Mouse (Mus musculus): ENCODE results near the gene Gnao1. TPM values are rescaled to one million over a fixed set of nuclear protein-coding genes. Genes with fewer than 3 reads are reported as not detected.

The Gnao1 gene
- total RNA-seq, 2 experiments from 2014 or later: not detected

DNA sequence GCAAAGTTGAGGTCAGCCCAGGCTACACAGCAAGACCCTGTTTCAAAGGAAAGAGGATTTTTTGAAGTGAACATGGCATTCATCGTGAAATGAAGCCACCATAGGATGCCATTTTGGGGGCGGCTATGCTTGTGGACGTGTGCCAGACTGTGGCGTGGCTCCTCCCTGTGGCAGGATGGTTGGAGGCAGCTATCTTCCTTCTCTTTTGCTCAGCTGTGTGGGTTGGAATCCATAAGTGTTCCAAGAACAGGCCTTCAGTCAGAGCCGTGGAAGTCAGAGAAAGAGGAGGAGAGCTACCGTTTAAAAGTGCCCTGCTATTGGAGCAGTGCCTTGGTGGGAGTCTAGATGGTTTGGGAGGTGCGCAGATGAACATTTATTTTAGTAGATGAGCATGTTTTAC lies 74.5 kb downstream of the Gnao1 start:
- ATAC-seq (replicated peaks; ENCODE audit: low FRiP score, low TSS enrichment, poor library complexity, severe bottlenecking): no peak

GRCm38 (mm10) chr8:93886181-93886580 lies 76.4 kb downstream of the Gnao1 start:
- no peak for ATAC-seq (replicated peaks; ENCODE audit: low FRiP score, low TSS enrichment, poor library complexity, severe bottlenecking)

DNA sequence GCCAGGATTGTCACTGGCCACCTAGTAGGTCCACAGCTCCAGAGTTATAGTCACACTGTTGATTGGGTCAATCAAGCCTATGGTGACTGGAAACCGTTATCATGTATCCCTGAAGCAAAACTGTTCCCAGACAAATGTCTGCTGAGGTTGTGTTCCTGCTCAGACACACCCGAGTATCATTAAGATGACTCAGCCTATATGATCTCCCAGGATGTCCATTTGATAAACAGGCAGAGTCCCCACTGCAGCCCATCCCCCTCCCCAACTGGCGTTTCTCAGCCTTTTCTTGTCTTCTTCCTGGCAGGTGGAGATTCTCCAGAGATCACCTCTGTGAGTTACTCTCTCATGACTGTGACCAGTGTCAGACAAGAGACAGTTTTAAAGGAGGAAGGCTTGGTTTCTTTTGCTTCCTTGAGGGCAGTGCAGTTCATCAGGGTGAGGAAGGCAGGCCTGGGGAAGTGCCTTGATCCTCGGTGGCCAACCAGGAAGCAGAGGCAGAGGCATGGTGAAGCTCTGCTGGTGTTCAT lies 78.4 kb downstream of the Gnao1 start:
- ATAC-seq (replicated peaks; ENCODE audit: low FRiP score, low TSS enrichment, poor library complexity, severe bottlenecking): no peak

DNA sequence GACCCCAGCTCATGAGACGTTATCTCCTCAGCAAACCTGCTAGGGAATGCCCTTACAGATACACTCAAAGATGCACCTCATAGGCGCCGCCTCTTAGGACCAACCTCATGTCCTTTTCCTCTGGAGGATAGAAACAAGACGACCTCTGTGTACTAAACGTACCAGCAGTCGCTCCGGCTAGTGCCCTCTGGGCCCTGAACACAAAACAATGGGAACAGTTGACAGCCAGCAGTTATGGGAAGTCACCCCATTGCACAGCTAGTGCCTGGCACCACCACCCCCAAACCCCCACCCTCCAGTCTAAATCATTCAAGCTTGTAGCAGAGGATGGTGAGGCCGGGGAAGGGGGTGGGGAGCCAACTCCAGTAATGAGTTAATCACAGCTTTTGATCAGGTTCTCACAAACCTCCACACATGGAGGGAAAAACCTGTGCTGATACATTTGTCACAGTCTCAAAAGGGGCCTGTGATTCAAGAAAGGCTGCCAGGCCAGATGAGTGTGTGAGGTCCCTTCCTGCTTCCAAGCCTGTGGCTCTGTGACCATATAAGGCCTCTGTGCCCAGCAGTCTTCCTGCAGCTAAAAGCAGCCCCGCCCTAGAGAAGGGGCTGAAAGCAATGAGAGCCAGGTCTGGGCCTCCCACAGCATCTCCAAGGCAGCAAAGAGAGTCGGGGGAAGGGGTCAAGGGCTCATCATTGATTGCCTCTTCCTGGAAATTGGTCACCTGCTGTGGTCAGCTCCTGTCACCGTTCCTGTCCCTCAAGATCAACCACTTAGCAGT lies 79.1 kb downstream of the Gnao1 start:
- no peak for ATAC-seq (replicated peaks; ENCODE audit: low FRiP score, low TSS enrichment, poor library complexity, severe bottlenecking)

DNA sequence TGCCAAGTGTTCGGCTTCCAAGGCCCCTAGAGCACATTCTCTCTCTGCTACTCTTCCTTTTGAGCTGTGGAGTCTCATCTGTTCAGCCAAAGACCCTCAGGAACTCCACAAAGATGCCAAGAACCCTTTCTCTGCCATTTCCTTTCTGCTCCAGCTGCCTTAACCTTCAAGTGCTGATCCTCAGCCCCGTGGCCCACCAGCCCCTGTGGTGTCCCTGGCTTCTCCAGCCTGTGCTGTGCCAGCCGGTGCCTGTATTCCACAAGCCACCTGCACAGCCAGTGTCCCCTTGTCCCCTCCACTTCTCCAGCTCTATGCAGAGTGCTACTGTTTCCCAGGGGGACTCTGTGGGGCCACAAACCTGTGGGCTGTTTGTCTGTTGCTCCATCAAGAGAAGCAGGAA lies 83.8 kb downstream of the Gnao1 start:
- no peak for ATAC-seq (replicated peaks; ENCODE audit: low FRiP score, low TSS enrichment, poor library complexity, severe bottlenecking)

- ATAC-seq (replicated peaks; ENCODE audit: low FRiP score, low TSS enrichment, poor library complexity, severe bottlenecking): no peak
Observed at GRCm38 (mm10) chr8:93896841-93897551, 87.2 kb downstream of the Gnao1 start.

DNA sequence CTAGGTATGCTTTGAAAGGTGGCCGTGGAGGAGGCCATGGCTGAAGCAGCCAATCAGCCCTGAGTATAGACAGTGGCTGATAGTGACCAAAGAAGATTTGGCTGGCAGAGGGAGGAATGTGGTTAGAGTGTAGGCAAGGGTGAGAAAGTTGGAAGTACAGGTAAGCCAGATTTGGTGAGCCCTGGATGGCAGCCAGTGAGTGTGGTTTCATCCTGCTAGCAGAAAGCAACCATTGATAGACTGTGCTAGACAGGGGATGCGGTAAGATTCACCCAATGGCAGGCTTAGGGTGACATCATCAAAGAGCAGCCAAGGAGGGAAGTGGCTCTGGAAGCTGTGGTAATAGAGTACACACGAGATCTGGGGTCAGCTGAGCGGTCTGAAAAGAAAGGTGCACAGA lies 88.8 kb downstream of the Gnao1 start:
- no peak for ATAC-seq (replicated peaks; ENCODE audit: low FRiP score, low TSS enrichment, poor library complexity, severe bottlenecking)

DNA sequence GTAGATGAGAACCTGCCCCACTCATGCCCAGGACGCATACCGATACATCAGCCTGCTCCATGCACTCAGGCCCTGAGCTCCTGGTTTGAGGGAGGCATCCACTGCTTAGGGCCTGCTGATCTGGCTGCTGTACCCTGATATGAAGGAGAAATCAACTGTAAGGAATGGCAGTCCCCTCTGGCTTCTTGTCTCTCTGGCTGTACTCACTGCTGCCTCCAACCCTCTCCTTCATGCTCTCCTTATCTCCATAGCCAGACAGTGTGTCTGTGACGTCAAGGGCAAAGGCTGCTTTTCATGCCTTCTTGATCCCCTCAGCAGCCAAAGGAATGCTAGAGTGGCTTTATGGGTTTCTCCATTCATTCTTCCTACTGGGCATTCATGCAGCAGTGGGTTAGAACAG lies 92.3 kb downstream of the Gnao1 start:
- peak; percentile 54 for ATAC-seq (replicated peaks; ENCODE audit: low FRiP score, low TSS enrichment, poor library complexity, severe bottlenecking)

DNA sequence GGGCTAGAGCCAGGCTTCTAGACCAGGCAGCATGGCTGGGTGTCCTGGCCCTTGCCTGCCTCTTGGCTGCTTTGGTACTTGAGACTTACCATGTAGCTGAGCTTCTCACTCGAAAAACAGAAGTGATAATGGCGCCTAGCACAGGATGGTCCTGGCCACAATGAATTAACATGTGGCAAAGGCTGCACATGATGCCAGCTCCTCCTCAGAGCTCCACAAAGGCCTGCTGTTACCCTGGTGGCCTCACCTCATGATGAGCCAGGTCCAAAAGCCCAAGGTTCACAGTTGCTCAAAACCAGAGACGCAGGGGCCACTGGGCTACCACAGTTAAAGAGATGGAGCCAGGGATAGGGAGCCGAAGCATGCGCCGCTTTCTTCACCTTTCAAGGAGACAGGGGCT lies 97.2 kb downstream of the Gnao1 start:
- no peak for ATAC-seq (replicated peaks; ENCODE audit: low FRiP score, low TSS enrichment, poor library complexity, severe bottlenecking)

GRCm38 (mm10) chr8:93907987-93908441 lies 98.2 kb downstream of the Gnao1 start:
- ATAC-seq (replicated peaks; ENCODE audit: low FRiP score, low TSS enrichment, poor library complexity, severe bottlenecking): no peak

DNA sequence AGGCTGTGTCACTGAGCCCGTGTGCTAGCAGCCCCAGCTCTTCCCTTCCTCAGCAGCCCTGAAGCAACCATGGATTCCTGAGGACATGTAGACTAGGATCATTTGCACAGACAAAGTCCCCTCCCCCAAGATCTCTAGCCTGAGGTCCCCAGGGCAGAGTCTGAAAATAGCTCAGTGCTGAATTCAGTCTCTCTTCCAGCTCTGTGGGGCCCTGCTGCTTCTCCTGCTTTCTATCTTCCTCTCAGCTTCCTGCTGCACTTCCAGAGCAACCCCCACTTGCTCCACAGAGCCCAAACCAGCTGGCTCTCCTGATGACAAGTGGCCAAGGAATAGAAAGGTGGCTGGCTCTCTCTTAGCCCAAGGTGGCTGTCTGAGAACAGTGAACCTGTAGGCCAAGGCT lies 98.8 kb downstream of the Gnao1 start:
- ATAC-seq (replicated peaks; ENCODE audit: low FRiP score, low TSS enrichment, poor library complexity, severe bottlenecking): no peak

GRCm38 (mm10) chr8:93911715-93912555 lies 102.2 kb downstream of the Gnao1 start:
- ATAC-seq (replicated peaks; ENCODE audit: low FRiP score, low TSS enrichment, poor library complexity, severe bottlenecking): no peak

DNA sequence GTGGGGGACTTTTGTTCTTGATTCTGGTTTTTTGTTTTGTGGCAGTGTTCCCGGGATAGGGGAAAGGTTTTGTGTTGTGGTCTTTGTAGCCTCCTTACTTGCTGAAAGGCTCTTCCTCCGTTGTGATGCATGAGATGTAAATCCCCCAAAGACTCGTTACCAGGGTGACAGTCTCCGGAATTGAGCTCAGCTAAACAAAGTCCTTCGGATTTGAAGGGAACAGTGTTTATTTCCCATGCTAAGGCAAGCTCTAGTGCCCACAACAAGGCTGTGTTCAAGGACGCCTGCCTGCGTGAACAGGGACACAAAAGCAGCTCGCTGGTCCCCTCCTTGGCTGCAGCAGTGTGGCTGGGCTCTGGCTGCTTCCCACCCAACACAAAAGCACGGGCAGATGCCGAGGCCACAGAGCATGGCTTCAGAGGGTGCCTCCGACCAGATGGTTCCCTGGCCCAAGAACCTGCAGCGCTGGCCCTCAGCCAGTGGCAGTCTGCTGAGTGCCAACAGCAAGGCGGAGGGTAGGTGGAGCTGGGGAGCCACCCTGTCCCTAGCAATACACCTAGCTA lies 108.2 kb downstream of the Gnao1 start:
- no peak for ATAC-seq (replicated peaks; ENCODE audit: low FRiP score, low TSS enrichment, poor library complexity, severe bottlenecking)

GRCm38 (mm10) chr8:93918580-93918979 lies 108.8 kb downstream of the Gnao1 start:
- ATAC-seq (replicated peaks; ENCODE audit: low FRiP score, low TSS enrichment, poor library complexity, severe bottlenecking): no peak

GRCm38 (mm10) chr8:93919422-93919821 lies 109.7 kb downstream of the Gnao1 start:
- no peak for ATAC-seq (replicated peaks; ENCODE audit: low FRiP score, low TSS enrichment, poor library complexity, severe bottlenecking)

- ATAC-seq (replicated peaks; ENCODE audit: low FRiP score, low TSS enrichment, poor library complexity, severe bottlenecking): no peak
Observed at GRCm38 (mm10) chr8:93919916-93920589, 110.3 kb downstream of the Gnao1 start.

DNA sequence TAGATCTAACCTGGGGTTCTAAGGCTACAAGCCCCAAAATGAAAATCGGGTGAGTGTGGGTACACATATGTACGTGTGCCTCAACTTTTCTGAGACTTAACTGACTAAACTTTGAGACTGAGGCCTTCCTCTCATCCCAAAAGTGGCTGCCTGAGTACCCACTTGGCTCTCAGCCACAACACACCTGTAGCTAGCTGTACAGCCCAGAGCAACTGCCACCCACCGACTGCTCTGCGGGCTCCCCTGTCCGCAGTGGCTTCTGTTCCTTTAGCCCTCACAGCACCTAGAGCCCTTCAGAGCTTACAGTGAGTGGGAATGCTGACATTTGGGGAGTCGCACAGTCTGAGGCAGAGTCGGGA lies 110.8 kb downstream of the Gnao1 start:
- no peak for ATAC-seq (replicated peaks; ENCODE audit: low FRiP score, low TSS enrichment, poor library complexity, severe bottlenecking)

- ATAC-seq (replicated peaks; ENCODE audit: low FRiP score, low TSS enrichment, poor library complexity, severe bottlenecking): no peak
Observed at GRCm38 (mm10) chr8:93923897-93924334, 114.2 kb downstream of the Gnao1 start.

DNA sequence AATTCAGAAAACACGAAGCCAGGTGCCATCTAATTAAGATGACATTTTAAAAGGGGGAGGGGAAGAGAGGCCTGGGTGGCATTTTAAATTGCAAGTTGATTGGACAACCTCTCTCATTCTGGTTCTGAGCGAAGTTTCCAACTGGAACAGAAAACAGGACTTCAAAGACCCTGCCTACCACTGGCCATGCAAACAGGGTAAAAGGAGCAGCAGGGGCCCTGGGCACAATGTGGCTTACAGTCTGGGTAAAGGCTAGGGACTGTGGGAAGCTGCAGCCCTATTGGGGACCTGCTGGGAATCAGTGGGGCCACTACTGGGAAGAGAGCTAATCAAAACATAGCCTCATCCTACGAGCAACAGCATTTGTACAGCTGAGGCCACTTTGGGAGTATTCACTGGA lies 115.7 kb downstream of the Gnao1 start:
- ATAC-seq (replicated peaks; ENCODE audit: low FRiP score, low TSS enrichment, poor library complexity, severe bottlenecking): no peak
